Mouse (Mus musculus) thymus, adult 2 months (tissue): ENCODE results near the gene Rab3il1.

ENCODE experiments used
- CTCF ChIP-seq: fragments of 200-500 bp; IDR thresholded peaks from 2 replicates; pipeline ENCODE4 v1.5.1; 2012; ENCODE audit warnings: mild to moderate bottlenecking, control low read depth, low read length, moderate library complexity, borderline replicate concordance; ENCODE audit not compliant: control insufficient read depth, poor library complexity, insufficient read depth; ENCODE audit errors: extremely low read depth
- POLR2A ChIP-seq: fragments of 200-500 bp; IDR thresholded peaks from 2 replicates; pipeline ENCODE4 v1.6.1; 2012; ENCODE audit warnings: mild to moderate bottlenecking, low read length, control low read depth, moderate library complexity; ENCODE audit not compliant: control insufficient read depth, poor library complexity, insufficient read depth; ENCODE audit errors: extremely low read depth

DNA sequence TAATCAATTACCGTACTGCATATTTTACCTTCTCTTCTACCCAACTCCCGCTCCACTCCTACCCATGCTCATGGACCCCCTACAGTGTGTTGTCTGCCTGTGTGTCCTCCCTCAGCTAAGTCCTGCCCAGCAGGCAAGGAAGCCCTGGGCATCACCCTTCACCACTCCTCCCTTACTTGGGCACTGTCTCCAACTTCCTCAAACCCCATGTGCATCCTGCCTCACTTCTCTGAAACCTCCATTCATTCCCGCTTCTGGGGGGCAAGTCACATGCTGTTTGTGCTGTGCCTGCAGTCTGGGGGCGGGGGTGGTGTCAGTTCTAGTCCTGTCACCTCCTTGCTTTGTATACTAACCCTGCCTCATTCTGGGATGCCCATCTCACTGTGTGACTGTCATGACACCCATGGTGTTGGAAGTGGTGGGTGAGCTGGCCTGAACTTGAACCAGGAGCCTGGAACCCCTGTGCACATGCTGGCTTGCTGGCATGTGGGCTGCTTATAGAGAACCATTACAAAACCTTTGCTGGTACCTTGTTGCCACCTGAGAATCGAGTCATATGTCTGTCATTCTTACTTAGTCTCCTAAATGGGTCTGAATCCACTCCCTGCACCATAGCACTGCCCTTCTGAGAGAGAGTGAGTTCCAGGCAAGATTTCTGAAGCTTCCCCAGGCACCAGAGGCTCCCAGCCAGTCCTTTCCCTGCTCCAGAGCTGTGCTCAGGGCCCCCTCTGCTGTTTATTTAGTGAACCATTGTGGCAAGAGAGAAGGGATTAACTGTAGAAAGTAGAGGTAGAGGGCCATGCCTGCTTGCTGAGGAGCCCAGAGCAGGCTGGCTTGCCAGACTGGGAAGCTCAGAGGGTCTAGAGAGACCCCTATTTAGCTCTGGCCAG lies 21.2 kb downstream of the Rab3il1 start:
- TF ChIP-seq POLR2A (no peak), CTCF (no peak)
